Mouse (Mus musculus) stomach, embryonic 15.5 days (tissue): ENCODE results near the gene Ttc7b. TPM values are rescaled to one million over a fixed set of nuclear protein-coding genes. Genes with fewer than 3 reads are reported as not detected.

Experiments
- ATAC-seq: fragments of 200-750 bp; cut with Nextera tagmentation; 2 replicates; pipeline ENCODE4 v1.8.0; 2017; ENCODE audit warnings: low read depth, moderate number of reproducible peaks, moderate TSS enrichment; ENCODE audit not compliant: insufficient read depth, low FRiP score
- H3K27ac ChIP-seq: fragments of 300-500 bp; sonication (generic); 2 replicates; pipeline ENCODE4 v1.5.1; 2015; ENCODE audit warnings: mild to moderate bottlenecking, inconsistent platforms
- H3K27me3 ChIP-seq: fragments of 300-500 bp; sonication (generic); replicated peaks from 2 replicates; pipeline ENCODE4 v1.6.1; 2015; ENCODE audit warnings: inconsistent platforms
- H3K36me3 ChIP-seq: fragments of 300-500 bp; sonication (generic); 2 replicates; pipeline ENCODE4 v1.6.1; 2015; ENCODE audit warnings: inconsistent platforms
- H3K4me1 ChIP-seq: fragments of 300-500 bp; sonication (generic); 2 replicates; pipeline ENCODE4 v1.6.1; 2015; ENCODE audit warnings: inconsistent platforms
- H3K4me2 ChIP-seq: fragments of 300-500 bp; sonication (generic); 2 replicates; pipeline ENCODE4 v1.6.1; 2015; ENCODE audit warnings: mild to moderate bottlenecking, inconsistent platforms
- H3K4me3 ChIP-seq: fragments of 300-500 bp; sonication (generic); replicated peaks from 2 replicates; pipeline ENCODE4 v1.5.1; 2015; ENCODE audit warnings: inconsistent platforms
- H3K9ac ChIP-seq: fragments of 300-500 bp; sonication (generic); 2 replicates; pipeline ENCODE4 v1.6.1; 2015; ENCODE audit warnings: inconsistent platforms
- H3K9me3 ChIP-seq: fragments of 300-500 bp; sonication (generic); 2 replicates; pipeline ENCODE4 v1.6.1; 2016; ENCODE audit warnings: inconsistent platforms
- WGBS: fragments of 180-500 bp; shearing (Covaris S2); methylation state at CpG from one replicate; pipeline ENCODE4 v1.1.7; 2015; 5-methylcytosine and 5-hydroxymethylcytosine counted together
- polyA plus RNA-seq: library from polyadenylated mRNA; unstranded; fragments of >200 nt; fragmentation: Nextera tagmentation; extraction: Ambion mirVana; gene quantifications from 2 replicates; pipeline ENCODE4 v1.2.1, GENCODE M21; 2015

The Ttc7b gene
- polyA plus RNA-seq, 1 experiment from 2014 or later = 5.4 TPM

- Histone ChIP-seq H3K4me2 (no peak overlapping the region), H3K27me3 (no peaks in the 10 kb centered on the region), H3K27ac (no peak overlapping the region), H3K36me3 (no peaks in the 10 kb centered on the region), H3K4me1 (no peaks in the 10 kb centered on the region), H3K9me3 (no peaks in the 10 kb centered on the region), H3K9ac (no peak overlapping the region), H3K4me3 (no peak overlapping the region)
- 85% methylated on average over 3 of the region's 3 CpGs for WGBS
- no peak for ATAC-seq
Observed at GRCm38 (mm10) chr12:100474661-100475321, 45.8 kb downstream of the Ttc7b start.

GRCm38 (mm10) chr12:100470295-100470694 is 50.3 kb downstream of the Ttc7b start:
- no peak overlapping the region for H3K4me3 ChIP-seq
- 77% methylated on average over 9 of the region's 9 CpGs for WGBS
- no peaks in the 10 kb centered on the region for H3K27me3 ChIP-seq
- ATAC-seq = no peak
- H3K36me3 ChIP-seq = no peaks in the 10 kb centered on the region
- H3K9ac ChIP-seq = no peak overlapping the region
- H3K27ac ChIP-seq = no peak overlapping the region
- no peaks in the 10 kb centered on the region for H3K9me3 ChIP-seq
- H3K4me2 ChIP-seq = no peak overlapping the region
- H3K4me1 ChIP-seq = no peaks in the 10 kb centered on the region

GRCm38 (mm10) chr12:100469503-100470293 is 50.9 kb downstream of the Ttc7b start:
- no peak overlapping the region for H3K9ac ChIP-seq
- ATAC-seq = no peak
- 81% methylated on average over 7 of the region's 7 CpGs for WGBS
- H3K4me1 ChIP-seq = no peaks in the 10 kb centered on the region
- H3K27ac ChIP-seq = no peak overlapping the region
- H3K4me3 ChIP-seq = no peak overlapping the region
- H3K27me3 ChIP-seq = no peaks in the 10 kb centered on the region
- H3K4me2 ChIP-seq = no peak overlapping the region
- no peaks in the 10 kb centered on the region for H3K36me3 ChIP-seq
- H3K9me3 ChIP-seq = no peaks in the 10 kb centered on the region

GRCm38 (mm10) chr12:100465101-100465715 is 55.4 kb downstream of the Ttc7b start:
- no peak for ATAC-seq
- 65% methylated on average over 3 of the region's 4 CpGs for WGBS
- H3K9ac ChIP-seq = no peak overlapping the region

GRCm38 (mm10) chr12:100457701-100458100 is 62.9 kb downstream of the Ttc7b start:
- Histone ChIP-seq H3K4me3 (no peak overlapping the region), H3K27ac (no peak overlapping the region), H3K36me3 (no peaks in the 10 kb centered on the region), H3K9me3 (no peaks in the 10 kb centered on the region), H3K27me3 (no peaks in the 10 kb centered on the region), H3K9ac (no peak overlapping the region), H3K4me2 (no peak overlapping the region), H3K4me1 (no peaks in the 10 kb centered on the region)
- ATAC-seq = no peak
- WGBS = 93% methylated on average over 7 of the region's 7 CpGs

More at GRCm38 (mm10) chr12:100465101-100465715, 55.4 kb downstream of the Ttc7b start:
- Histone ChIP-seq H3K4me1 (no peaks in the 10 kb centered on the region), H3K27me3 (no peaks in the 10 kb centered on the region), H3K4me3 (no peak overlapping the region), H3K4me2 (no peak overlapping the region), H3K36me3 (no peaks in the 10 kb centered on the region), H3K9me3 (no peaks in the 10 kb centered on the region), H3K27ac (no peak overlapping the region)

- Histone ChIP-seq H3K4me1 (no peaks in the 10 kb centered on the region), H3K36me3 (no peaks in the 10 kb centered on the region), H3K27ac (no peak overlapping the region), H3K4me2 (no peak overlapping the region), H3K27me3 (no peaks in the 10 kb centered on the region), H3K4me3 (no peak overlapping the region), H3K9me3 (no peaks in the 10 kb centered on the region), H3K9ac (no peak overlapping the region)
- no peak for ATAC-seq
- WGBS = 67% methylated on average over 10 of the region's 10 CpGs
Observed at GRCm38 (mm10) chr12:100456257-100456975, 64.2 kb downstream of the Ttc7b start.

- no peak for ATAC-seq
- H3K27me3 ChIP-seq = no peaks in the 10 kb centered on the region
- H3K9ac ChIP-seq = no peak overlapping the region
- H3K4me1 ChIP-seq = no peaks in the 10 kb centered on the region
- WGBS = 74% methylated on average over 2 of the region's 2 CpGs
- H3K9me3 ChIP-seq = no peaks in the 10 kb centered on the region
- H3K27ac ChIP-seq = no peak overlapping the region
- no peak overlapping the region for H3K4me2 ChIP-seq
- H3K4me3 ChIP-seq = no peak overlapping the region
- no peaks in the 10 kb centered on the region for H3K36me3 ChIP-seq
Observed at GRCm38 (mm10) chr12:100455453-100455852, 65.2 kb downstream of the Ttc7b start.

- H3K4me2 ChIP-seq = no peak overlapping the region
- no peak overlapping the region for H3K4me3 ChIP-seq
- H3K9ac ChIP-seq = no peak overlapping the region
- H3K4me1 ChIP-seq = no peaks in the 10 kb centered on the region
- H3K9me3 ChIP-seq = no peaks in the 10 kb centered on the region
- H3K27ac ChIP-seq = no peak overlapping the region
- H3K27me3 ChIP-seq = no peaks in the 10 kb centered on the region
- no peak for ATAC-seq
- 69% methylated on average over 12 of the region's 12 CpGs for WGBS
- H3K36me3 ChIP-seq = no peaks in the 10 kb centered on the region
Observed at GRCm38 (mm10) chr12:100447701-100448277, 72.8 kb downstream of the Ttc7b start.

GRCm38 (mm10) chr12:100447161-100447560 is 73.5 kb downstream of the Ttc7b start:
- Histone ChIP-seq H3K4me2 (no peak overlapping the region), H3K4me3 (no peak overlapping the region), H3K9ac (no peak overlapping the region), H3K9me3 (no peaks in the 10 kb centered on the region), H3K4me1 (no peaks in the 10 kb centered on the region), H3K36me3 (no peaks in the 10 kb centered on the region), H3K27me3 (no peaks in the 10 kb centered on the region), H3K27ac (no peak overlapping the region)
- ATAC-seq = no peak
- WGBS = 71% methylated on average over 6 of the region's 6 CpGs

GRCm38 (mm10) chr12:100445686-100446085 is 74.9 kb downstream of the Ttc7b start:
- Histone ChIP-seq H3K9me3 (no peaks in the 10 kb centered on the region), H3K4me2 (no peak overlapping the region), H3K9ac (no peak overlapping the region), H3K4me3 (no peak overlapping the region), H3K4me1 (no peaks in the 10 kb centered on the region), H3K27me3 (no peaks in the 10 kb centered on the region), H3K36me3 (no peaks in the 10 kb centered on the region), H3K27ac (no peak overlapping the region)
- ATAC-seq = no peak
- 90% methylated on average over 7 of the region's 7 CpGs for WGBS

GRCm38 (mm10) chr12:100445271-100445670 is 75.4 kb downstream of the Ttc7b start:
- Histone ChIP-seq H3K36me3 (no peaks in the 10 kb centered on the region), H3K4me1 (no peaks in the 10 kb centered on the region), H3K9me3 (no peaks in the 10 kb centered on the region), H3K4me3 (no peak overlapping the region), H3K4me2 (no peak overlapping the region), H3K9ac (no peak overlapping the region), H3K27me3 (no peaks in the 10 kb centered on the region), H3K27ac (no peak overlapping the region)
- ATAC-seq = no peak
- 78% methylated on average over 6 of the region's 6 CpGs for WGBS
